Mouse (Mus musculus): ENCODE measurements around the gene Tm2d1.
"Not testable (repeated sequence)": the region's sequence is repeated elsewhere in the genome, so short reads cannot be mapped to it uniquely, and the experiment has no call there.

Tm2d1 gene

GRCm38 (mm10) chr4:98382716-98383424 lies at the start of gene Tm2d1:
Gene Tm2d1, minus strand, starts transcription at chr4:98383306.
- DNase-seq = peak; percentile 83

- DNase-seq = no peak
Measured at GRCm38 (mm10) chr4:98428371-98428770, 45.3 kb upstream of the Tm2d1 start.

- DNase-seq = not testable (repeated sequence)
Measured at GRCm38 (mm10) chr4:98415150-98415549, 32.0 kb upstream of the Tm2d1 start.

- no peak for DNase-seq
Measured at GRCm38 (mm10) chr4:98408455-98408854, 25.3 kb upstream of the Tm2d1 start.

- no peak for DNase-seq
Measured at GRCm38 (mm10) chr4:98404412-98404811, 21.3 kb upstream of the Tm2d1 start.

GRCm38 (mm10) chr4:98403492-98403891 lies 20.4 kb upstream of the Tm2d1 start:
- no peak for DNase-seq

- no peak for DNase-seq
Measured at GRCm38 (mm10) chr4:98401584-98401962, 18.5 kb upstream of the Tm2d1 start.

GRCm38 (mm10) chr4:98400926-98401583 lies 17.9 kb upstream of the Tm2d1 start:
- no peak for DNase-seq

- DNase-seq = peak; percentile 78
Measured at GRCm38 (mm10) chr4:98395690-98396437, 12.8 kb upstream of the Tm2d1 start, which contains the start of gene Patj. Gene Patj, plus strand, starts transcription at chr4:98395785.

- DNase-seq = no peak
Measured at GRCm38 (mm10) chr4:98395346-98395689, 12.2 kb upstream of the Tm2d1 start.

- DNase-seq = no peak
Measured at GRCm38 (mm10) chr4:98385036-98385435, 1.9 kb upstream of the Tm2d1 start.

GRCm38 (mm10) chr4:98376943-98377342 lies 6.2 kb downstream of the Tm2d1 start:
- no peak for DNase-seq

GRCm38 (mm10) chr4:98375401-98375800 lies 7.7 kb downstream of the Tm2d1 start:
- DNase-seq = no peak

- no peak for DNase-seq
Measured at GRCm38 (mm10) chr4:98358034-98358809, 24.9 kb downstream of the Tm2d1 start.

GRCm38 (mm10) chr4:98348580-98348979 lies 34.5 kb downstream of the Tm2d1 start:
- no peak for DNase-seq

- DNase-seq = peak; percentile 41
Measured at GRCm38 (mm10) chr4:98345783-98346182, 37.3 kb downstream of the Tm2d1 start.

- no peak for DNase-seq
Measured at GRCm38 (mm10) chr4:98339992-98340564, 43.0 kb downstream of the Tm2d1 start.

GRCm38 (mm10) chr4:98338636-98339630 lies 44.2 kb downstream of the Tm2d1 start:
- no peak for DNase-seq

GRCm38 (mm10) chr4:98337197-98337596 lies 45.9 kb downstream of the Tm2d1 start:
- DNase-seq = no peak

- no peak for DNase-seq
Measured at GRCm38 (mm10) chr4:98335726-98336125, 47.4 kb downstream of the Tm2d1 start.

- peak; percentile 93 for DNase-seq
Measured at GRCm38 (mm10) chr4:98322223-98322622, 60.9 kb downstream of the Tm2d1 start.
